Mouse (Mus musculus) heart, postnatal 4 days (tissue): ENCODE measurements around the gene Kctd12b. TPM values are rescaled to one million over a fixed set of nuclear protein-coding genes. Genes with fewer than 3 reads are reported as not detected.
"Not testable (repeated sequence)": the region's sequence is repeated elsewhere in the genome, so short reads cannot be mapped to it uniquely, and the experiment has no call there.

ENCODE experiments used
- DNase-seq: peaks from one replicate; pipeline ENCODE4 v3.0.0; 2021
- total RNA-seq, 2 experiments: library from RNA; stranded (reverse); gene quantifications; 2 replicates each; pipeline ENCODE4 v1.2.3; 2021

Kctd12b gene
- 10 to 100 TPM; 15.2 to 17.4 TPM for total RNA-seq

- peak; percentile 29 for DNase-seq
Observed at GRCm38 (mm10) chrX:153695782-153696395, at the start of gene Kctd12b. Gene Kctd12b (minus strand): TSS chrX:153696391.

- no peak for DNase-seq
Observed at GRCm38 (mm10) chrX:153742493-153742892, 46.3 kb upstream of the Kctd12b start.

DNA sequence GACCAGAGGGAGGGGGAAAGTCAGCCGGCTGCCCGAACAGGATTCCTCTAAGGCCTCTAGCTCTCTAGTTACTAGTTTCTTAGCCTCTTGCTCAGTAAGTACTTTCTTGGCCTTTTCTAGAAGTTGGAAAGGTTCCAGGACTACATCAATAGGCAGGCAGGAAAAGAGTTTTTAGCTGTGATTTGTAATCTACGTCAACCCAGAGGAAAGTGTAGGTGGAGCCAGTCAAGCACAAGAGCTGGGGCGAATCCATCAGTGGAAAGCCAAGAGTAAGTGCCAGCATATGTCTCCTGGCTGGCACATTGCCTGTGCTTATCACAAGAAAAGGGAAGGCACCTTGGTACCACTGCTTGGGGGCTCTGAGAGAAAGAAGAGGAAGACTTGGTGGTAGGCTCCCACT is 39.5 kb upstream of the Kctd12b start:
- no peak for DNase-seq

DNA sequence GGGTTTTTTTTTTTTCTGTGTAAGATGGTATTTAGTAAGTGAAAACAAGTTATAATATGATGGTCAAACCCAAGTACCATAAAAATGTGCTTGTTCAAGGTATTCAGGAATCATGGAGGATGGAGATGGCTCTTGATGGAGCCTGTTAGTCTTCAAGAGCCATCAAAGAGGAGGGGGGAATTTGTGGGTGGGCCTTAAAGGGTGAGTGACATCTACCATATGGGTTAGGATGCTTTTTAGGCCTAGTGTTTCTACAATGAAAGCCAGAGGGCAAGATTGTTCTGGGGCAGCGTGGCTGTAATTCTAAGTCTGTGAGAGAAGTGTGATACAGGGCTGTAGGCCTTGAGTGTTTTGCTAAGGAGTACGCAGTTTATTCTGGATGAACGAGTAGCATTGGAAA is 28.2 kb upstream of the Kctd12b start:
- no peak for DNase-seq

DNA sequence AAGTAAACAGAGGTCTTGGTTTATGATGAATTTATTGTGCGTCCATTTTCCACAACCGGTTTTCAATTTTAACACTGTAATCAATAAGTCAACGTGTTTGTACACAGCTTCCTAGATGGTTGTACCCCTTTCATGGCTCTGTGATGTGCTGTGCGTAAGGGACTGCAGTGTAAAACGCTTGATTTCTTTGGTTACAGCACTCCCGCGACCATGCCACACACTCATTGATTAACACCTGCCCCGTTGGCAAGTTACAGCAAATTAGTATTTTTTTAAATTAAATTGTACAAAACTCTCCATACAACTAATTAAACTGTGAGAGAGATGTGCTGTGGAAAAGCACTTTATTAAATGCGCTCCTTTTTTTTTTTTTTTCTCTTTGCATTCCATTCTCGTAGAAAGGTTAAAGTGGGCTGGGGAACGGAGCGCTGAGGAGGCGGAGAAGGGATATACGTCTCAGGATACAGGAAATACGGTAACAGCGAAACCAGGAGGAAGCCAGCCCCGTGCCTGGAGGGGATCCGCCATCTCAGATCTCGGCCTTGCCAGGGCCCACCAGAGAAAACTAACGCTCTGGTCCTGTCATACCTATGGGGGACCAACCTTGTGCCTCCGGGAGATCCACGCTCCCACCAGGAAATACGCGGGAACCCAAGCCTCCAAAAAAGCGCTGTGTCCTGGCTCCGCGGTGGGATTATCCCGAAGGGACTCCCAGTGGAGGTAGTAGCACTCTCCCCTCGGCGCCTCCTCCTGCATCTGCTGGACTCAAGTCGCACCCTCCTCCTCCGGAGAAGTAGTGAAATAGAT is 27.1 kb upstream of the Kctd12b start, which contains the start of gene Nbdy:
Gene Nbdy, plus strand, starts transcription at position 481 of the 807 bp plus-strand sequence.
- DNase-seq, result peak; percentile 51

DNA sequence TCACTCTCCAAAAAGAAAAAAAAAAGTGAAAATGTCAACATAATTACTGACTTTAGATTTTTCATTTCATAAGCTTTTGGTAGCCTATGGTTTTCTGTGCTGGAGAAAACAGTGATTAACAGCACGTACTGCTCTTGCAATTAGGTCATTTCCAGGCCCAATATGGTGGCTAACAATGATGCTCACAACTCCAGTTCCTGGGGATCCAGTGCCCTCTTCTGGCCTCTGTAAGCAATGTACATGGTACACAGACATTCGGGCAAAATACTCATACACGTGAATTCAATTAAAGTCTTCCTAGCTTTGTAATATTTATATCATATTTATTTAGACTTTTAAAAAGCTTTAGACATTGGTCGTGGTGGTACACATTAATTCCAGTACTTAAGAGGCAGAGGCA is 23.4 kb upstream of the Kctd12b start:
- DNase-seq, result peak; percentile 17

DNA sequence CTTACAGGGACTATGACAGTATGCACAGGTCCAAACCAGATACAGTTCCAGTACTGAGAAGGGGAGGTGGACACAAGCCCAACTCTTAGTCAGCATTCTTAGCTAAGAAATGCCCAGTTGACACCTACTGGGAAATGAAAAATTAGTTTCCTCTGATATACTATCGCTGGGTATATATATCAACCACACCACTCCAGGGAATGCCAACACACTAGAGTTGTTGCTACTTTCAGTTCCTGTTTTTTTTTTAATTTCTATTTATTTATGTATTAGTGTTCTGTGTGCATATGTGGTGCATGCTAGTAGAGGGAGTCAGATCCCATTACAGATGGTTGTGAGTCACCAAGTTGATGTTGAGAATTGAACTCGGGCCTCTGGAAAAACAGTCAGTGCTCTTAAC is 20.5 kb upstream of the Kctd12b start:
- no peak for DNase-seq

DNA sequence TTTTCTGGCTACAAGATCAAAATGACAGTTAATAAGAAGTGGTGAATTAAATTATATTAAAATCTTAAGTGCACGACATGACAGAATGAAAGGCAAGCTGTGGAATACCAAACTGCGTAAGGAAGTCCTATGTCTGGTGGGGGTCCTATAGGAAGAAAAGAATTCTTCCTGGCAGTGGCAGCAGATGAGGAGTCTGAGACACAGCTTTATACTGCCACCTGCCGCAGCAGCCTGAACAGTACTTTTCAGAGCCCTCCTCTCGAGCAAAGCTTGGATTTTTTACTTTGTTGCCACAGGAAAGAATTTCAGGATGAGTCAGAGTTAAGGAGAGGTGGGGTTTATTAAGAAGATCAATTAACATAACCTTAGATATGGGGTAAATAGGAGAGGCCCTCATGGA is 11.5 kb upstream of the Kctd12b start:
- peak; percentile 42 for DNase-seq

GRCm38 (mm10) chrX:153700463-153700862 is 4.3 kb upstream of the Kctd12b start:
- DNase-seq, result no peak

GRCm38 (mm10) chrX:153668233-153668632 is 28.0 kb downstream of the Kctd12b start:
- not testable (repeated sequence) for DNase-seq

GRCm38 (mm10) chrX:153664903-153665302 is 31.3 kb downstream of the Kctd12b start:
- DNase-seq, result no peak

DNA sequence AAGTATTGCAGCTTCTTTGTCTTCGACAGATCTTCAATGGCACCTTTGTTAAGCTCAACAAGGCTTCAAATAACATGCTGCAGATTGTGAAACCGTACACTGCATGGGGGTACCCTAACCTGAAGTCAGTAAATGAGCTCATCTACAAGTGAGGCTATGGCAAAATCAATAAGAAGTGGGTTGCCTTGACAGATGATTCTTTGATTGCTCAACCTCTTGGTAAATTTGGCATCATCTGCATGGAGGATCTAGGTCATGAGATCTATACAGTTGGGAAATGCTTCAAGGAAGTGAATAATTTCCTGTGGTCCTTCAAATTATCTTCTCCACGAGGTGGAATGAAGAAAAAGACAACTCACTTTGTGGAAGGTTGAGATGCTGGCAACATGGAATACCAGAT is 39.2 kb downstream of the Kctd12b start:
- no peak for DNase-seq

- peak; percentile 29 for DNase-seq
Observed at GRCm38 (mm10) chrX:153640615-153641014, 55.6 kb downstream of the Kctd12b start.

DNA sequence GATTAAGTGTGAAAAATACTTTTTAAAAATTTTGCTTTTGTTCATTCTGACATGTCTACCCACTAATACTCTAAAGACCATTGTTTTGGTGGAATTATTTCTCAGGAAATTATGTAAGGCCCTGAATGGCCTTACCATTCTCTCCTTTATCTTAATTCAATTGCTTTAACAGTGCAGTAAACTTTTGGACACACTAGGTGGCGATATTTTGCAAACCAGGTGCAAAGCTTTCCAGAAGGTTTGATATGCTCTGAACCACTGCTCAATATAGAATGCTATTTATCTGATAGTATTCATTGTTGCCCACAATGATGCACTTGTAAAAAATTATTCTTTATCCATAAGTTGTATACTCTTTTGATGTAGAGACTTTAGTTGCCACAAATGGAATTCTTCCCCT is 59.9 kb downstream of the Kctd12b start:
- DNase-seq, result peak; percentile 11

Other genes with a start within 250 kb of the Kctd12b start
- gene Ubqln2, start 198.2 kb downstream of the Kctd12b start, total RNA-seq, result 10 to 100 TPM; 38.0 to 39.2 TPM
- not detected for gene Cypt3, start 137.8 kb downstream of the Kctd12b start, total RNA-seq
- 10 to 100 TPM; 29.8 to 41.9 TPM for gene Nbdy, start 27.2 kb upstream of the Kctd12b start, total RNA-seq
- gene Spin2c, start 135.8 kb upstream of the Kctd12b start, total RNA-seq, result 1 to 10 TPM in 1 of 2 experiments, under 1 TPM in 1; 0.81 to 2.0 TPM